10 mouse cellular contexts compared by ENCODE assay signal in genomic region chr3:89417131-89417530, GRCm38 (mm10). TPM values are rescaled to one million over a fixed set of nuclear protein-coding genes. Genes with fewer than 3 reads are reported as not detected.
A peak's percentile ranks its signal among the peaks of the same experiment; 100 is the strongest.
DNase-seq lines count a peak whose midpoint lies in the region; ATAC-seq and TF ChIP-seq lines count a peak whose summit lies in the region.
"Had no signal": no experiment of that assay in that cellular context is flagged by ENCODE, and none has a peak within 500 bp of the region (broad histone marks: within the 10 kb centered on the region; RNA-seq: fewer than 3 reads in every experiment).

No protein-coding gene starts in this region.

- H3K4me1 ChIP-seq in lung, postnatal 0 days (ENCODE audit: insufficient read depth, low read depth, low read length), result peaks cover 14% of the 10 kb centered on the region; the same call in 1 of the 2 replicates
- peaks cover 41% of the 10 kb centered on the region for H3K4me1 ChIP-seq in forebrain, embryonic 12.5 days
- H3K4me1 ChIP-seq in limb, embryonic 15.5 days, result peaks cover 38% of the 10 kb centered on the region
- H3K4me1 ChIP-seq in stomach, embryonic 15.5 days, result peaks cover 29% of the 10 kb centered on the region

- no peak for TF ChIP-seq EP300 in lung, postnatal 0 days (IDR thresholded peaks at IDR 0.05)

- no peak for DNase-seq in lung, postnatal 0 days (ENCODE audit: low spot score)
- DNase-seq in lung, postnatal 4 days, result no peak
- no peak for DNase-seq in gastrocnemius, postnatal 25 days
- DNase-seq in layer of hippocampus, adult 11-12 months (ENCODE audit: low spot score), result no peak
- no peak for DNase-seq in adrenal gland, adult 2 months
- DNase-seq: right cerebral cortex, postnatal 14 days had no signal

- no peak for TF ChIP-seq CTCF in lung, postnatal 0 days (IDR thresholded peaks at IDR 0.05)

- no peaks in the 10 kb centered on the region for H3K9me3 ChIP-seq in lung, postnatal 0 days (ENCODE audit: low read length)
- no peaks in the 10 kb centered on the region for H3K9me3 ChIP-seq in forebrain, embryonic 12.5 days
- H3K9me3 ChIP-seq in limb, embryonic 15.5 days, result no peaks in the 10 kb centered on the region
- no peaks in the 10 kb centered on the region for H3K9me3 ChIP-seq in stomach, embryonic 15.5 days

- ATAC-seq in lung, postnatal 0 days, result no peak
- no peak for ATAC-seq in forebrain, embryonic 12.5 days (ENCODE audit: low FRiP score)
- ATAC-seq in limb, embryonic 15.5 days (ENCODE audit: insufficient number of reproducible peaks, low FRiP score, low TSS enrichment, low read depth), result no peak
- no peak for ATAC-seq in stomach, embryonic 15.5 days (ENCODE audit: insufficient read depth, low FRiP score, low read depth)

- no peaks in the 10 kb centered on the region for H3K27me3 ChIP-seq in lung, postnatal 0 days (replicated peaks; ENCODE audit: insufficient read depth, low read length)
- H3K27me3 ChIP-seq in forebrain, embryonic 12.5 days, result no peaks in the 10 kb centered on the region
- H3K27me3 ChIP-seq in limb, embryonic 15.5 days, result no peaks in the 10 kb centered on the region
- no peaks in the 10 kb centered on the region for H3K27me3 ChIP-seq in stomach, embryonic 15.5 days (replicated peaks)

- H3K27ac ChIP-seq in lung, postnatal 0 days (ENCODE audit: low read length), result no peak overlapping the region
- H3K27ac ChIP-seq in forebrain, embryonic 12.5 days, result peak overlapping the region; percentile 93
- H3K27ac ChIP-seq in limb, embryonic 15.5 days, result peak overlapping the region; percentile 97; the same call in 1 of the 2 replicates
- H3K27ac ChIP-seq in stomach, embryonic 15.5 days, result peak overlapping the region; percentile 90

- H3K9ac ChIP-seq in lung, postnatal 0 days (replicated peaks; ENCODE audit: low read depth), result no peak overlapping the region
- peak overlapping the region; percentile 70 for H3K9ac ChIP-seq in forebrain, embryonic 12.5 days
- peak overlapping the region; percentile 50 for H3K9ac ChIP-seq in limb, embryonic 15.5 days
- H3K9ac ChIP-seq in stomach, embryonic 15.5 days, result peak overlapping the region; percentile 53

- H3K4me2 ChIP-seq in lung, postnatal 0 days (replicated peaks; ENCODE audit: low read depth, low read length), result peak overlapping the region; percentile 87
- peak overlapping the region; percentile 93 for H3K4me2 ChIP-seq in forebrain, embryonic 12.5 days
- peak overlapping the region; percentile 70 for H3K4me2 ChIP-seq in limb, embryonic 15.5 days
- peak overlapping the region; percentile 65 for H3K4me2 ChIP-seq in stomach, embryonic 15.5 days

- H3K4me3 ChIP-seq in lung, postnatal 0 days (ENCODE audit: low read depth, low read length), result peak overlapping the region; percentile 71; the same call in 1 of the 2 replicates
- H3K4me3 ChIP-seq in forebrain, embryonic 12.5 days (replicated peaks), result peak overlapping the region; percentile 59
- H3K4me3 ChIP-seq in limb, embryonic 15.5 days, result peak overlapping the region; percentile 65
- peak overlapping the region; percentile 64 for H3K4me3 ChIP-seq in stomach, embryonic 15.5 days (replicated peaks)

- no peaks in the 10 kb centered on the region for H3K36me3 ChIP-seq in lung, postnatal 0 days (ENCODE audit: insufficient read depth, low read length)
- H3K36me3 ChIP-seq in forebrain, embryonic 12.5 days (replicated peaks), result peaks cover 29% of the 10 kb centered on the region
- peaks cover 29% of the 10 kb centered on the region for H3K36me3 ChIP-seq in limb, embryonic 15.5 days
- peaks cover 23% of the 10 kb centered on the region for H3K36me3 ChIP-seq in stomach, embryonic 15.5 days

- WGBS in lung, postnatal 0 days, result 12% methylated on average over 2 of the region's 2 CpGs
- 27% methylated on average over 2 of the region's 2 CpGs for WGBS in forebrain, embryonic 12.5 days
- WGBS in limb, embryonic 15.5 days, result 18% methylated on average over 2 of the region's 2 CpGs
- WGBS in stomach, embryonic 15.5 days, result 13% methylated on average over 2 of the region's 2 CpGs

RNA-seq across cellular contexts. Expression of gene Cks1b, which starts 1.1 kb away (rescaled TPM):
- 75.5 and 83.0 TPM in 2 replicates for polyA plus RNA-seq in lung, postnatal 0 days (2015; fragmentation: Nextera tagmentation; extraction: Ambion mirVana)
- polyA plus RNA-seq in forebrain, embryonic 12.5 days (2016; fragmentation: Nextera tagmentation; extraction: Ambion mirVana), result 363 and 395 TPM in 2 replicates
- polyA plus RNA-seq in limb, embryonic 15.5 days (2015; fragmentation: Nextera tagmentation; extraction: Ambion mirVana), result 340 and 365 TPM in 2 replicates
- polyA plus RNA-seq in stomach, embryonic 15.5 days (2015; fragmentation: Nextera tagmentation; extraction: Ambion mirVana), result 409 and 450 TPM in 2 replicates
- total RNA-seq in gastrocnemius, postnatal 25 days (2021), result 1 to 10 TPM; 3.1 to 3.4 TPM
- total RNA-seq in adrenal gland, adult 2 months (2021), result 10 to 100 TPM; 17.3 to 21.5 TPM
- polyA plus RNA-seq in adrenal gland, adult 2 months (2012; rRNA removed), result 9.3 and 9.7 TPM in 2 replicates

RNA-seq across cellular contexts. Expression of gene Shc1, which starts 1.1 kb away (rescaled TPM):
- polyA plus RNA-seq in lung, postnatal 0 days (2015; fragmentation: Nextera tagmentation; extraction: Ambion mirVana), result 52.6 and 55.7 TPM in 2 replicates
- 28.4 and 30.9 TPM in 2 replicates for polyA plus RNA-seq in forebrain, embryonic 12.5 days (2016; fragmentation: Nextera tagmentation; extraction: Ambion mirVana)
- polyA plus RNA-seq in limb, embryonic 15.5 days (2015; fragmentation: Nextera tagmentation; extraction: Ambion mirVana), result 108 and 112 TPM in 2 replicates
- polyA plus RNA-seq in stomach, embryonic 15.5 days (2015; fragmentation: Nextera tagmentation; extraction: Ambion mirVana), result 84.6 and 103 TPM in 2 replicates
- total RNA-seq in gastrocnemius, postnatal 25 days (2021), result 10 to 100 TPM; 21.1 to 23.8 TPM
- 100 to 1,000 TPM in 1 of 2 experiments, 10 to 100 TPM in 1; 69.6 to 113 TPM for total RNA-seq in adrenal gland, adult 2 months (2021)
- 62.6 and 67.4 TPM in 2 replicates for polyA plus RNA-seq in adrenal gland, adult 2 months (2012; rRNA removed)

RNA-seq across cellular contexts. Expression of gene Flad1, which starts 5.5 kb away (rescaled TPM):
- 17.9 and 18.2 TPM in 2 replicates for polyA plus RNA-seq in lung, postnatal 0 days (2015; fragmentation: Nextera tagmentation; extraction: Ambion mirVana)
- 32.2 and 33.1 TPM in 2 replicates for polyA plus RNA-seq in forebrain, embryonic 12.5 days (2016; fragmentation: Nextera tagmentation; extraction: Ambion mirVana)
- polyA plus RNA-seq in limb, embryonic 15.5 days (2015; fragmentation: Nextera tagmentation; extraction: Ambion mirVana), result 27.1 and 31.0 TPM in 2 replicates
- 23.6 and 29.4 TPM in 2 replicates for polyA plus RNA-seq in stomach, embryonic 15.5 days (2015; fragmentation: Nextera tagmentation; extraction: Ambion mirVana)
- 10 to 100 TPM; 43.3 to 44.5 TPM for total RNA-seq in gastrocnemius, postnatal 25 days (2021)
- 10 to 100 TPM; 32.2 to 50.7 TPM for total RNA-seq in adrenal gland, adult 2 months (2021)
- polyA plus RNA-seq in adrenal gland, adult 2 months (2012; rRNA removed), result 33.2 and 45.2 TPM in 2 replicates

RNA-seq across cellular contexts. Expression of gene Pygo2, which starts 12.9 kb away (rescaled TPM):
- polyA plus RNA-seq in lung, postnatal 0 days (2015; fragmentation: Nextera tagmentation; extraction: Ambion mirVana), result 19.4 and 20.7 TPM in 2 replicates
- 47.2 and 48.8 TPM in 2 replicates for polyA plus RNA-seq in forebrain, embryonic 12.5 days (2016; fragmentation: Nextera tagmentation; extraction: Ambion mirVana)
- 37.1 and 43.7 TPM in 2 replicates for polyA plus RNA-seq in limb, embryonic 15.5 days (2015; fragmentation: Nextera tagmentation; extraction: Ambion mirVana)
- 35.1 and 37.1 TPM in 2 replicates for polyA plus RNA-seq in stomach, embryonic 15.5 days (2015; fragmentation: Nextera tagmentation; extraction: Ambion mirVana)
- 10 to 100 TPM in 1 of 2 experiments, 1 to 10 TPM in 1; 9.2 to 11.1 TPM for total RNA-seq in gastrocnemius, postnatal 25 days (2021)
- total RNA-seq in adrenal gland, adult 2 months (2021), result 10 to 100 TPM; 31.8 to 44.5 TPM
- polyA plus RNA-seq in adrenal gland, adult 2 months (2012; rRNA removed), result 166 and 181 TPM in 2 replicates

RNA-seq across cellular contexts. Expression of gene Lenep, which starts 14.5 kb away (rescaled TPM):
- not detected in 2 replicates for polyA plus RNA-seq in lung, postnatal 0 days (2015; fragmentation: Nextera tagmentation; extraction: Ambion mirVana)
- polyA plus RNA-seq in forebrain, embryonic 12.5 days (2016; fragmentation: Nextera tagmentation; extraction: Ambion mirVana), result 0.24 and 2.0 TPM in 2 replicates
- not detected in 2 replicates for polyA plus RNA-seq in limb, embryonic 15.5 days (2015; fragmentation: Nextera tagmentation; extraction: Ambion mirVana)
- polyA plus RNA-seq in stomach, embryonic 15.5 days (2015; fragmentation: Nextera tagmentation; extraction: Ambion mirVana), result not detected in 2 replicates
- total RNA-seq in gastrocnemius, postnatal 25 days (2021), result 1 to 10 TPM in 1 of 2 experiments, not detected in 1; 1.2 TPM
- total RNA-seq in adrenal gland, adult 2 months (2021), result 1 to 10 TPM; 1.7 to 1.8 TPM
- polyA plus RNA-seq in adrenal gland, adult 2 months (2012; rRNA removed), result 0.58 TPM in 1 of 2 replicates, not detected in the other
- polyA plus RNA-seq: large intestine, adult 2 months had no signal
